Mouse (Mus musculus) liver, embryonic 11.5 days (tissue): ENCODE measurements around the gene Traf1. TPM values are rescaled to one million over a fixed set of nuclear protein-coding genes. Genes with fewer than 3 reads are reported as not detected.

ENCODE experiments used
- ATAC-seq: fragments of 200-750 bp; cut with Nextera tagmentation; replicated peaks from 2 replicates; pipeline ENCODE4 v1.8.0; 2017; ENCODE audit warnings: moderate number of reproducible peaks, mild to moderate bottlenecking, moderate TSS enrichment, moderate library complexity; ENCODE audit not compliant: low FRiP score
- DNase-seq: peaks from one replicate; pipeline ENCODE4 v3.0.0-alpha.2; 2017; ENCODE audit warnings: low spot score
- H3K27ac ChIP-seq: fragments of 300-500 bp; sonication (generic); 2 replicates; pipeline ENCODE4 v1.5.1; 2014; ENCODE audit warnings: mild to moderate bottlenecking, low read depth, low read length, control low read depth
- H3K27me3 ChIP-seq: fragments of 300-500 bp; sonication (generic); replicated peaks from 2 replicates; pipeline ENCODE4 v1.6.1; 2014; ENCODE audit warnings: low read length, mixed read lengths; ENCODE audit not compliant: control insufficient read depth, insufficient read depth
- H3K36me3 ChIP-seq: fragments of 300-500 bp; sonication (generic); 2 replicates; pipeline ENCODE4 v1.6.1; 2014; ENCODE audit warnings: mild to moderate bottlenecking, low read length, moderate library complexity, mixed read lengths; ENCODE audit not compliant: control insufficient read depth, insufficient read depth
- H3K4me1 ChIP-seq: fragments of 300-500 bp; sonication (generic); replicated peaks from 2 replicates; pipeline ENCODE4 v1.6.1; 2014; ENCODE audit warnings: low read length, mixed read lengths; ENCODE audit not compliant: control insufficient read depth, insufficient read depth
- H3K4me2 ChIP-seq: fragments of 300-500 bp; sonication (generic); 2 replicates; pipeline ENCODE4 v1.6.1; 2014; ENCODE audit warnings: mild to moderate bottlenecking, control low read depth, moderate library complexity
- H3K4me3 ChIP-seq: fragments of 300-500 bp; sonication (generic); 2 replicates; pipeline ENCODE4 v1.5.1; 2014; ENCODE audit warnings: low read depth, low read length, control low read depth
- H3K9ac ChIP-seq: fragments of 300-500 bp; sonication (generic); 2 replicates; pipeline ENCODE4 v1.6.1; 2014; ENCODE audit warnings: low read depth, low read length, control low read depth
- H3K9me3 ChIP-seq: fragments of 300-500 bp; sonication (generic); 2 replicates; pipeline ENCODE4 v1.6.1; 2016; ENCODE audit warnings: low read length, inconsistent platforms, mixed read lengths; ENCODE audit not compliant: control insufficient read depth
- WGBS: fragments of 180-500 bp; shearing (Covaris S2); extraction: QIAGEN DNeasy Blood & Tissue Kit; methylation state at CpG from one replicate; pipeline ENCODE4 v1.1.7; 2014; 5-methylcytosine and 5-hydroxymethylcytosine counted together
- polyA plus RNA-seq: library from polyadenylated mRNA; unstranded; fragments of >200 nt; fragmentation: Nextera tagmentation; extraction: Ambion mirVana; gene quantifications from 2 replicates; pipeline ENCODE4 v1.2.1, GENCODE M21; 2014

The Traf1 gene
- polyA plus RNA-seq, 1 experiment from 2014 or later = 0.38 TPM

DNA sequence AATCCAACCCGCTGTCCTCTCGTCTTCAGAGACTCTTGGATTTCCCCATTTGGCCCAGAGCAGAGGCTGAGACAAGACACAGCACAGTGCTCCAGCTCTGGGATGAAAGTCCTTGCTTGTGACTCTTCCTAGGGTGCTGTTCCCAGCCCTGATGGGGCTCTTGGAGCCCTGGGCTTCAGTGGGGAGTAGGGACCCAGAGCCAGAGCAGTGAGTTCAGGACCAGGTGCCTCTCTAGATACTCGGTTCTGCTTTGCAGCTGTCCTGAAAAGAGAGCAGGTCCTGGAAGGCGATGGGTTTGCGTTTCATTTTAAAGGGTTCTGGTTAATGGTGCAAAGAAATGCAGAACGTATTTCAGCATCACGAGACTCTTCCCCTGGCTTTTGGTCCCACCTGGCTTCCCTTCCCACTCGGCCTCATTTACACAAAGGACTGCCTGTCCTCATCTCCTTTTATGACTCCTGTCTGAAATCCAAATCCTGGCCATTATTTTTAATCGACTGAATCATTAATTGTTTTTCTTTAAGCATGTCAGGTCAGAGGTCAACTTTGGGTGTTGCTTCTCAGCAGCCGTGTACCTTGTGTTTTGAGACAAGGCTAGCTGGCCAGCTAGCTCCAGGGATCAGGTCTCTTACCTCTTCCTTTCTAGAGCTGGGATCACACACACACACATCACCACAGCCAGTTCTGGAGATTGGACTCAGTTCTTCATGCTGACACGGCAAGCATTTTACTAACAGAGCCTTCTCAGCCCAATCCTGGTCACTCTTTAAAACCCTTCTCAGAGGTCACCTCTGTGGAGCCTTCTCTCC, 9.7 kb upstream of the Traf1 start:
- 70% methylated on average over 11 of the region's 11 CpGs for WGBS
- no peak overlapping the region for H3K4me2 ChIP-seq
- no peaks in the 10 kb centered on the region for H3K36me3 ChIP-seq
- no peak overlapping the region for H3K4me3 ChIP-seq
- H3K27me3 ChIP-seq = no peaks in the 10 kb centered on the region
- H3K9me3 ChIP-seq = no peaks in the 10 kb centered on the region
- DNase-seq = no peak
- no peak overlapping the region for H3K9ac ChIP-seq
- H3K27ac ChIP-seq = no peak overlapping the region
- no peaks in the 10 kb centered on the region for H3K4me1 ChIP-seq
- ATAC-seq = no peak

DNA sequence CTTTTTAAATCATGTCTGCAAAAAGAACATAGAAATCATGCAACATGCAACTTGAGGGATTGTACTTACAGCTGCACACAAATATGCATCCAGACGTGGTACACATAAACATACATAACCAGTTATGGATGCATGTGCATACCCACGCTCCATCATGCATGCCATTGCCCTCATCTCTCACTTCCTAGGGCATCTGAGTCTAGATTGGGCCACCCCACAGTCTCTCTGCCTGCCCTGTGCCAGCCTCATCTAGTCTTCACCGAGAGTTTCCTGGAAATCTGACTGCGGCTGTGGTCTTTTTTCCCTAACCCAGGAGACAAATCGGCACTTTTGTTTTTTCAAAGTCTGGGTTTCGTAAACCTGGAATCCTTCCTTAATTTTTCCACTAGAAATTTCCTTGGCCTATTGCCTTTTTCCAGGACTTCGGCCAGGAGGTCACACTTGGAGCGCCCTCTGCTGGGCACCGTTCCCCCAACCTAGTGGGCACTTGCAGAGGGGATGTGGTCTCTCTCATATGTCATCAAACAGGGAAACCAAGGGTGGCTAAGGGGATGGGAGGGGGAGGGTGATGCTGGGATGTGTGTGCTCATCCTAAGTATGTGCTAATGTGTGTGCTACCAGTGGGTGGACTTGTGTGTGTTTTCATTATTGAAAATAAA, 8.6 kb upstream of the Traf1 start:
- 31% methylated on average over 9 of the region's 9 CpGs for WGBS
- Histone ChIP-seq H3K9me3 (no peaks in the 10 kb centered on the region), H3K36me3 (no peaks in the 10 kb centered on the region), H3K27me3 (no peaks in the 10 kb centered on the region), H3K27ac (no peak overlapping the region), H3K9ac (no peak overlapping the region), H3K4me1 (peaks cover 3% of the 10 kb centered on the region; the same call in 1 of the 2 replicates), H3K4me2 (no peak overlapping the region), H3K4me3 (no peak overlapping the region)
- no peak for ATAC-seq
- DNase-seq = peak; percentile 68

DNA sequence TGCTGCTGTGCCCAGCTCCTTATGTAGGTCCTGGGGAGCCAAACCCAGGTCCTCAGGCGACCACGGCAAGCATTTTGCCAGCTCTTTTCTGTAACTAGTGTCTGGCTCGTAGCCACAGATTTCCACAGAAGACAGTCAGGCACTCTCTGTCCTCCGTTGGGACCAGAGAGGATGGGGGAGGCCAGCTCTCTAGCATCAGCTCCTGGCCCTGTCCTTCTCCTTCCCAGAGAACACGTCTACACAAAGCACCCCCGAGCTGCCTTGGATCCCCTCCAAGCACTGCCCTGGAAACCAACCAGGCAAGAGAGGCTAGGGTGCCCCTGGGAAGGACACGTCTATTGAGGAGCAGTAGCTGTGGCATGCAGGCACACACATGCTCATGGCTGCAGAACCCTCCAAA, 7.6 kb upstream of the Traf1 start:
- H3K4me3 ChIP-seq = no peak overlapping the region
- H3K4me2 ChIP-seq = no peak overlapping the region
- no peak overlapping the region for H3K27ac ChIP-seq
- no peak overlapping the region for H3K9ac ChIP-seq
- no peak for DNase-seq
- H3K4me1 ChIP-seq = peaks cover 3% of the 10 kb centered on the region; the same call in 1 of the 2 replicates
- no peak for ATAC-seq
- H3K36me3 ChIP-seq = no peaks in the 10 kb centered on the region
- no peaks in the 10 kb centered on the region for H3K9me3 ChIP-seq
- WGBS = 74% methylated on average over 7 of the region's 7 CpGs
- H3K27me3 ChIP-seq = no peaks in the 10 kb centered on the region

DNA sequence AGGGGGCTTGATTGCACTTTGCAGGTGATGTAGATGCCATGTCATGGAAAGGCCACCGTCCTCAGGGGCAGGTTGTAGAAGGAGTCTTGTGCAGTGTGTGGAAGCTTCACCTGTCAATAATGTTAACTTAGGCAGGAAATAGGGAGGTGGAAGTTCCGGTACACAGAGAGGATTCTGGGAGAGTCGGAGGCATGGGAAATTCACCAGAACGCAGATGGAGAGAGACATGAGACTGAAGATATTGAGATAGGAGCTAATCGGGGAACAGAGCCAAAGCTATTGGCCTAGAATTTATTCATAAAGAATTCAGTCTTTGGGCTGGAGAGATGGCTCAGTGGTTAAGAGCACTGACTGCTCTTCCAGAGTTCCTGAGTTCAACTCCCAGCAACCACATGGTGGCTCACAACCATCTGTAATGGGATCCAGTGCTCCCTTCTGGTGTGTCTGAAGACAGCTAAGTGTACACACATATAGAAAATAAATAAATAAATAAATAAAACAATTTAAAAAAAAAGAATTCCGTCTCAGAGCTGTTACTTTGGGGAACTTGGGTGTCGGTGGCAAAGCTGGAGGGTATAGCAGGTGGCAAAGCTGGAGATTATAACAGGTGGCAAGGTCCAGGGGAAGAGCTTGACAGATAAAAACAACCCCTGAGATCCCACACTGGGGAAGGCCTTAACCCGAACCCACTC, 4.8 kb upstream of the Traf1 start:
- no peak for DNase-seq
- Histone ChIP-seq H3K9me3 (no peaks in the 10 kb centered on the region), H3K27ac (no peak overlapping the region), H3K9ac (no peak overlapping the region), H3K4me1 (peaks cover 6% of the 10 kb centered on the region), H3K36me3 (no peaks in the 10 kb centered on the region), H3K27me3 (no peaks in the 10 kb centered on the region), H3K4me3 (no peak overlapping the region), H3K4me2 (no peak overlapping the region)
- WGBS = 77% methylated on average over 8 of the region's 8 CpGs
- no peak for ATAC-seq

DNA sequence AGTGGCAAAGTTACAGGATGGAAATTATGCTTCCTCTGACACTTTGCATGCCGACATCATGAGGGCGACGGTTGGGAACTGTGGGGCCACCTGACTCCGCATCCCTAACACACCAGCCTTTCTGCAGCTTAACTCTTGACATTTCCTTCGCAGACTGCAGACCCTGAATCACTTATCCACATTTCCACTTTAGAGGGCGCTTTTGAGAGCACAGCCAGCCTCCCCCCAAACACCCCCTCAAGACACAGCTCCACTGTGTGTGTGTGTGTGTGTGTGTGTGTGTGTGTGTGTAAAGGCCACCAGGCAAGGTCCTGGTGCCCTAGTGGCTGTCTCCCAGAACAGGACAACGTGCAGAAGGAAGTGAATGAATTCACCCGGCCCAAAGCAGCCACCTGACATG, 4.2 kb upstream of the Traf1 start:
- no peak for DNase-seq
- no peak overlapping the region; the same call in 1 of the 2 replicates for H3K4me2 ChIP-seq
- no peak for ATAC-seq
- no peaks in the 10 kb centered on the region for H3K9me3 ChIP-seq
- peaks cover 6% of the 10 kb centered on the region for H3K4me1 ChIP-seq
- H3K4me3 ChIP-seq = no peak overlapping the region
- H3K27ac ChIP-seq = no peak overlapping the region
- 82% methylated on average over 8 of the region's 8 CpGs for WGBS
- H3K9ac ChIP-seq = no peak overlapping the region
- peaks cover under 1% of the 10 kb centered on the region; the same call in 1 of the 2 replicates for H3K27me3 ChIP-seq
- H3K36me3 ChIP-seq = no peaks in the 10 kb centered on the region

DNA sequence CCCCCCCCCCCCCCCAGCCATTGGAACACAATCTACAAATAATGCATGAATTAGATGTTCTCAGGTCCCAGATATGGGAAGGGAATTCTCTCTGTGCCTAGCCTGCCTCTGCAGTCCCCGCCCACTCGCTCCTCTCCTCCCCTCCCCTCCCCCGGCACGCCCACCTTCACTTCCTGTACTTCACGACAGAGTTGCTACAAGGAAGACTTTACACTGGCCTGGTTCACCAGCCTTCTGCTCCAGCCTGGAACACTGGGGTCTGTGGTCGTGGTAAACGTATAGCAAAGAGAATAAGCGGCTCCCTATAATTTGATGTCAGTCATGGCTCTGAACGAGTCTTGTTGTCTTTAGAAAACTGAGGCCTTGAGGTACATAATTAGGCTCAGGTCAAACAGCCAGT, 3.7 kb upstream of the Traf1 start:
- H3K4me2 ChIP-seq = peak overlapping the region; percentile 44
- no peak overlapping the region for H3K4me3 ChIP-seq
- H3K27me3 ChIP-seq = peaks cover 5% of the 10 kb centered on the region; the same call in 1 of the 2 replicates
- H3K27ac ChIP-seq = no peak overlapping the region
- peak; percentile 55 for DNase-seq
- H3K9me3 ChIP-seq = no peaks in the 10 kb centered on the region
- no peak overlapping the region for H3K9ac ChIP-seq
- peak; percentile 56 for ATAC-seq
- peaks cover 6% of the 10 kb centered on the region for H3K4me1 ChIP-seq
- 31% methylated on average over 9 of the region's 9 CpGs for WGBS
- no peaks in the 10 kb centered on the region for H3K36me3 ChIP-seq

DNA sequence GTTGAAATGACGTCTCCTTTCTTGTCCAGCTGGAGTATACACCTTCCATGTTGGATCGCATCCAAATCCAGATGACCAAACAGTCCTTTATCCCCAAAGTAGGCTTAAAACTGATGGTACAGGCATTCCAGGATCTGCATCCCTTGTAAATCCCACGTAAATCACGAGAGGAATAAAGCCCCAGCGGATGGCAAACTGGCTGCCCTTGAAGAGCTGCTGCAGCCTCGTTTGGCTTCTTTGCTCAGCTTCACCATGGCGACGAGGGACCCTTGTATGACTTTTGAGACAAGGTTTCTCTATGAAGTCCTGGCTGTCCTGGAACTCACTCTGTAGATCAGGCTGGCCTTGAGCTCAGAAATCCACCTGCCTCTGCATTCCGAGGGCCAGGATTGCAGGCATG, 3.1 kb upstream of the Traf1 start:
- Histone ChIP-seq H3K36me3 (no peaks in the 10 kb centered on the region), H3K4me3 (no peak overlapping the region), H3K27me3 (peaks cover 5% of the 10 kb centered on the region; the same call in 1 of the 2 replicates), H3K4me1 (peaks cover 6% of the 10 kb centered on the region), H3K9ac (no peak overlapping the region), H3K4me2 (no peak overlapping the region), H3K27ac (no peak overlapping the region), H3K9me3 (no peaks in the 10 kb centered on the region)
- no peak for ATAC-seq
- DNase-seq = no peak
- WGBS = 81% methylated on average over 9 of the region's 9 CpGs

DNA sequence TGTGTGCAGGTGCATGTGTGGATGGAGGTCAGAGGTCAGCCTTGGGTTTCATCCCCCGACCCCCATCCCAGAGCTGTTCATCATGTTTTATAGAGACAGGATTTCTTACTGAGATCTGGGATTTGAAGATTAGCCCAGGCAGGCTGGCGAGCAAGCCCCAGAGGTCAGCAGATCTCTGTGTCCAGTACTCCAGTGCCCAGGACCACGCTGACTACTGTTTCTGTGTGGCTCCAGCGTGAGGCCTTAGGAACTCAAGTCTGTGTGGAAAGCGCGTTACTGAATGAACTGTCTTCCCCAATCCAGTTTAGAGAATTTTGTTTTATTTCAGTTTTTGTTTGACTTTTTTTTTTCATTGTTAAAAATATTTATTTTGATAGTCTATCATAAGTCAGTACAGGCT, 2.7 kb upstream of the Traf1 start:
- WGBS = 87% methylated on average over 6 of the region's 6 CpGs

More for the DNA sequence above, 2.7 kb upstream of the Traf1 start:
- Histone ChIP-seq H3K36me3 (no peaks in the 10 kb centered on the region), H3K27me3 (peaks cover 5% of the 10 kb centered on the region; the same call in 1 of the 2 replicates), H3K9me3 (no peaks in the 10 kb centered on the region), H3K27ac (no peak overlapping the region), H3K4me2 (no peak overlapping the region), H3K4me1 (peaks cover 6% of the 10 kb centered on the region), H3K4me3 (no peak overlapping the region), H3K9ac (no peak overlapping the region)
- ATAC-seq (no peak), DNase-seq (no peak)
